ENCODE assay signal across 19 mouse cellular contexts in the genomic region with DNA sequence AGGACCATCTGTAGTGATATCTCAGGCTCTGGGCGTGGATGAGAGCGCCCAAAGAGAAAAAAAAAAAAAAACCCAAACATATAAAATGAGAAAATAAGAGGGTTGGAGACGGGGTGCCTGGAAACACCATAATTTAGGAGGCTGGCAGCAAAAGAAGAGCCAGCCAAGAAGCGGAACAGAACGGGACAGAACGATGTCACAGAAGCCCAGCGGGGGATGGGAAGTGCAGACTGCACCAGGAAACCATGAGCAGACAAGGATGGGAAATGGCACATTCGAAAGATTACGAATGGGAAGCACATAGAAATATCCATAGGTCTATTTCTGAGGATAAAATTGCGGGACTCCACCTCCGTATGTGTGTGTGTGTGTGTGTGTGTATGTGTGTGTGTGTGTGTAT.
DNase-seq lines count a peak whose midpoint lies in the region.
"Had no signal": no experiment of that assay in that cellular context is flagged by ENCODE, and none has a peak within 500 bp of the region (broad histone marks: within the 10 kb centered on the region; RNA-seq: fewer than 3 reads in every experiment).

No protein-coding gene starts in this region.

- DNase-seq in cerebellum, postnatal 10 days = peak; percentile 16 to 21
- DNase-seq in cerebellum, postnatal 25 days = no peak
- DNase-seq in layer of hippocampus, adult 11-12 months (ENCODE audit: low spot score) = peak; percentile 35
- DNase-seq in layer of hippocampus, adult 9-10 months (ENCODE audit: low spot score) = no peak
- DNase-seq in right cerebral cortex, postnatal 14 days = peak; percentile 36
- DNase-seq in right cerebral cortex, adult 18-20 months = no peak
- peak; percentile 40 for DNase-seq in thymus, postnatal 4 days
- DNase-seq in thymus, postnatal 25 days = no peak
- DNase-seq: adrenal gland, adult 8-10 months; adrenal gland, postnatal 25 days; cerebellum, adult 18-20 months; cerebellum, adult 9-10 months; cerebellum, postnatal 36 days; embryo, embryonic 11 days; gastrocnemius, adult 2 months; gastrocnemius, postnatal 14 days; heart, adult 18-20 months; heart, postnatal 14 days; heart, postnatal 4 days had no signal

Comparison
In these comparisons a context has a peak if more than half of its experiments do, and no peak if none do; other contexts are left out.
1. DNase-seq: peak in cerebellum, postnatal 10 days (2 of 2), layer of hippocampus, adult 11-12 months (single experiment), right cerebral cortex, postnatal 14 days (single experiment) and thymus, postnatal 4 days (single experiment); none in cerebellum, postnatal 25 days (0 of 2), layer of hippocampus, adult 9-10 months (single experiment), right cerebral cortex, adult 18-20 months (single experiment) and thymus, postnatal 25 days (single experiment).